Mouse (Mus musculus) spleen, adult 12 weeks (tissue): ENCODE data around the gene Tnfaip8l2.

ENCODE experiments used
- DNase-seq: peaks from one replicate; pipeline ENCODE4 v3.0.0; 2022; ENCODE audit warnings: low spot score

Tnfaip8l2 gene

GRCm38 (mm10) chr3:95141952-95142616 lies at the start of gene Tnfaip8l2:
Tnfaip8l2 (minus strand) TSS chr3:95142360.
- DNase-seq = peak; percentile 39

GRCm38 (mm10) chr3:95186888-95187287 lies 44.7 kb upstream of the Tnfaip8l2 start:
- DNase-seq = no peak

- DNase-seq = no peak
Observed at GRCm38 (mm10) chr3:95186100-95186499, 43.9 kb upstream of the Tnfaip8l2 start.

- DNase-seq = no peak
Observed at GRCm38 (mm10) chr3:95184796-95185577, 42.8 kb upstream of the Tnfaip8l2 start.

- DNase-seq = no peak
Observed at GRCm38 (mm10) chr3:95181841-95182240, 39.7 kb upstream of the Tnfaip8l2 start.

- DNase-seq = no peak
Observed at GRCm38 (mm10) chr3:95179890-95180289, 37.7 kb upstream of the Tnfaip8l2 start.

- no peak for DNase-seq
Observed at GRCm38 (mm10) chr3:95178948-95179347, 36.8 kb upstream of the Tnfaip8l2 start.

- no peak for DNase-seq
Observed at GRCm38 (mm10) chr3:95177583-95177982, 35.4 kb upstream of the Tnfaip8l2 start.

- no peak for DNase-seq
Observed at GRCm38 (mm10) chr3:95176500-95176899, 34.3 kb upstream of the Tnfaip8l2 start.

GRCm38 (mm10) chr3:95174011-95174592 lies 31.9 kb upstream of the Tnfaip8l2 start:
- peak; percentile 75 for DNase-seq

GRCm38 (mm10) chr3:95173256-95173949 lies 31.2 kb upstream of the Tnfaip8l2 start:
- DNase-seq = no peak

- no peak for DNase-seq
Observed at GRCm38 (mm10) chr3:95172526-95173255, 30.5 kb upstream of the Tnfaip8l2 start.

- DNase-seq = no peak
Observed at GRCm38 (mm10) chr3:95171105-95171504, 28.9 kb upstream of the Tnfaip8l2 start.

GRCm38 (mm10) chr3:95169996-95170395 lies 27.8 kb upstream of the Tnfaip8l2 start:
- no peak for DNase-seq

GRCm38 (mm10) chr3:95164840-95165239 lies 22.7 kb upstream of the Tnfaip8l2 start:
- no peak for DNase-seq

- DNase-seq = no peak
Observed at GRCm38 (mm10) chr3:95164256-95164550, 22.0 kb upstream of the Tnfaip8l2 start.

GRCm38 (mm10) chr3:95163419-95164255 lies 21.5 kb upstream of the Tnfaip8l2 start:
- DNase-seq = no peak

- DNase-seq = no peak
Observed at GRCm38 (mm10) chr3:95162345-95162628, 20.1 kb upstream of the Tnfaip8l2 start.

GRCm38 (mm10) chr3:95161618-95162344 lies 19.6 kb upstream of the Tnfaip8l2 start:
- no peak for DNase-seq

- no peak for DNase-seq
Observed at GRCm38 (mm10) chr3:95161041-95161551, 18.9 kb upstream of the Tnfaip8l2 start.
